Mouse (Mus musculus): ENCODE results near the gene D6Wsu163e. TPM values are rescaled to one million over a fixed set of nuclear protein-coding genes. Genes with fewer than 3 reads are reported as not detected.

Gene D6Wsu163e
- total RNA-seq, 4 experiments from 2014 or later = 20.2 to 31.5 (median 26.1) TPM

DNA sequence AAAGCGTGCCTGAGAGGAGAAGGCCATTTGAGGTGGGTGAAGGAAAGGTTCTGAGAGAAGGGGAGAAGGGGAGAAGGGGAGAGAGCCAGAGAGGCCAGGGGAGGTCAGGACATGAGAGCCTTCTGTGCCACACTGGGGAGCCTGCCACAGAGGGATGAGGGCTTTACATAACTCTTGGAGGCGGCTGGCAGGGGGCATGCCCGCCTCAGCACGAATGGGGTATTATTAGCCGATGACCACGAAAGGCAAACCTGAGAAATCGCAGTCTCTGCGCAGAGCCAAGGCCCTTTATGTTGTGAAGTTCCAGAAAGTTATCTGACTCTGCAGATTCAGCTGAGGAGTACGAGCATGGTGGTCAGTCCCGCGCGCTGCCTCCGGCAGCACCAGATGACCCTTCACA, 70.3 kb downstream of the D6Wsu163e start:
- no peak for DNase-seq

DNA sequence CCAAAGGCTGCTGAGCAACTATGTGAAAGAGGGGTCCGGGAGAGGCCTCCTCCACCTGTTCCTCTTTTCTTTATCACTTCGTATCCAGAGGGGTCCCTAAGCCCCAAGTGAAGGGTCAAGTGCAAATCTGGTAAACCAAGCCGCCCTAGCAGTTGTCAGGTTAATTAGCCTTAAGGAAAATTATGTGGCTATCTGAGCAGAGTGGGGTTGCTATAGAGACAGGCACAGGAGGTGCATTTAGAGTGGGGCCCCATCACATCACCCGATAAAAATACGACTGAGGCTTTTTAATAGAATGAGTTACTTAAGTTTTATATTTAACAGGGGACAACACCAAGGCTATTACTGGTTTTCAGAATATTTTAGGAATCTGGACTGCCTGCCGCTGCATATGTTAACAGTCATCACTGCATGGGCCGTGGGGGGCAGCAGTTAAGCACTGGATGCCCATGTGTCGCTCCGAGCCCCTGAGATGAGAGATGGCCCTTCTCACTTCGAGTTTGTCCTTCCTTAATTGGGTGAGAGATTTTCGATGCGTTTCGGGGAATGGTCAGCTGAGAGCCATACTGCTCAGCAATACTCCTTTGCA, 72.3 kb downstream of the D6Wsu163e start:
- DNase-seq = no peak

DNA sequence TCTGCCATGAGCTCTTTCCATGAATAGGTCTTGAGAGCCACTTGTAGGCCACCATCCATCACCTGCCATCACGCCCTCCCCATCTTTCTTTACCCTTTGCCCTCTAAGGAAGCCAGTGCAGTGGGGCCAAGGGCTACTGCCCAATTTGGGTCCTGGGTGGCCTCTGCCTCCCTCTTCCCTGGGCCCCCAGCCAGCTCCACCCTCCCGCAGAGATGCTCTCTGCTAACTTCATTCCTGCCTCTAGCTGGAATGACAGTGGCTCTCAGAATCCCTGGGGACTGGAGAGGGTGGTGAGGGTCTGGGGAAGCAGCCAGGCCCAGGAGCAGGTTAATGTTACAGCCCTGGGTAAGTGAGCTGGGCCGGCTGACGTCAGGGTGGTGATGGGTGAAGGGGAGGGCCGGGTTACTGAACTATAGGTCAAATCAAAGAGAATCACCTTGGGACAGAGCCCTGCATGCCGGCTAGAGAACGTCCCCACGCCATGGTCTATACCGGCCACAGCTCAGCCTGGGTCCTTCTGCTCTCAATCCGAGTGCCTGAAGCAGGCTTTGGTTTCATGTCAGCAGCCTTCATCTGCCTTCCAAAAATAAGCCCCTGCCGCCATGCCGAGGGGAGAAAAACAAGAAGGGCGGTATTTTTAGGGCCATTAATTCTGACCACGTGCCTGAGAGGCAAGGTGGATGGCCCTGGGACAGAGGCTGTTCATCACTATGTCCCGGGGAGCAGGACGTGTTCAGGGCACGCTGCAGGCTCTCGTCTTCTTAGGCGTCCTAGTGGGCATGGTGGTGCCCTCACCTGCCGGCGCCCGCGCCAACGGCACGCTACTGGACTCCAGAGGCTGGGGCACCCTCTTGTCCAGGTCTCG, 75.4 kb downstream of the D6Wsu163e start, which contains the start of gene Fgf6:
TSS of gene Fgf6 (plus strand) at position 681 of the 865 bp plus-strand sequence.
- DNase-seq = no peak

DNA sequence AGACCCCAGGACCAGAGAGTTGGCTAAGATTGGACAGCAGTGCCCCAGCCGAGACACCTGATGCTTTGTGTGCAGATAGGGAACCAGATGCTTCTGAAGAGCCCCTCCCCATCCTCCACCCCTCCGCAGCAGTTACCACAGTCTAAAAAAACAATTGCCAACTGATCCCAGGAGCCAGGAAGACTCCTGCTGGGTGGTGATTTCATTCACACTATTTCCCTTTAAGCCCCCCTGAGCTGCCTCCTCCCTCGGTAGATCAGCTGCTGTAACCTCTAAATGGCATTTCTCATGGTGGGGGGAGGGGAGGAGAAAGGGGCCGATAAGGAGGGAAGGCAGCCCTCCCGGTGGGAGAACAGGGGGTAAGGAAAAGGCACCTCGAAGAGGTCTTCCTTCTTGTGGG, 79.5 kb downstream of the D6Wsu163e start:
- DNase-seq = no peak

DNA sequence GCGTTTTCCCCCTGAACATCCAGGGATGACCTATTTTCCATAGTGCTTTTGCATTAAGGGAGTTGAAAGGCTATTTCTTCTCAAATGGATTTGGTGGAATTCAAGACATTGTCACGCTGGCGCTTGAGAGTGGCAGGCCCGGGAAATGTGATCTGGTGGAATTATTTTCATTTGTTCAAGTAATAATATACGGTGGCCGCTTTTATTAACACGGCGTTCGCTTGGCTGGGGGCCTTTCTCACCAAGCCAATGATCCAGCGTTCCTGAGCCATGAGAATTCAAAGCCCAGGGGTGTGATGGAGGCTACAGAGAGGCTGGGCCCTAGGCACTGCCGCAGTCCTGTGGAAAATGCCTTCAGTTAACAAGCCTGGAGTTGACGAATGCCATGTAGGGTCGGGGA, 80.7 kb downstream of the D6Wsu163e start:
- DNase-seq = no peak

DNA sequence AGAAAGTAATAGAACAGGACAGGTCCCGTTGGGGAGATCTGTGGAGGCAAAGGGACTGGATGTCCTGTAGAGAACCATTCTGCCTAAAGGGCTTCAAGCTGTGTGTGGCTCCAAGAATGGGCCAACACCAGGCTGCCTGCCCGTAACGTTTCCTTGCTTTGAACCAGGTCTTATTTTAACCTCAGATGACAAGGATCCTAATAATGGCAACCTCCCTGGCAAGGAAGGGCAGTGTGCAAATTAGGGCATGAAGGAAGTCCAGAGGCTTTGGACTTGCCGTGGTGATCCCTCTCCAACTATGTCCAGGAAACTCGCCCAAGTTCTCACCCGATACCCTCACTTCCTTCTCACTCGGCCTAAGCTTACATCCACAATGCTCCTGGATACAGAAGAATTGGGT, 85.1 kb downstream of the D6Wsu163e start:
- DNase-seq = no peak

Other genes starting within 250 kb of the D6Wsu163e start
- gene Kcna6, start 199.3 kb upstream of the D6Wsu163e start, total RNA-seq (2022) = 1 to 10 TPM in 2 of 4 experiments, under 1 TPM in 2; 0.59 to 1.9 (median 1.3) TPM
- gene Ndufa9, start 90.8 kb upstream of the D6Wsu163e start, total RNA-seq (2022) = 100 to 1,000 TPM; 161 to 212 (median 180) TPM
- gene Akap3, start 86.9 kb upstream of the D6Wsu163e start, total RNA-seq (2022) = not detected
- gene Dyrk4, start 18.1 kb upstream of the D6Wsu163e start, total RNA-seq (2022) = not detected
- gene Rad51ap1, start 375 bp upstream of the D6Wsu163e start, total RNA-seq (2022) = 1 to 10 TPM in 2 of 4 experiments, under 1 TPM in 2; 0.73 to 2.3 (median 1.0) TPM
- not detected for gene Fgf6, start 75.6 kb downstream of the D6Wsu163e start, total RNA-seq (2022)
- gene Fgf23, start 132.9 kb downstream of the D6Wsu163e start, total RNA-seq (2022) = not detected
- 10 to 100 TPM; 17.6 to 25.7 (median 22.0) TPM for gene Tigar, start 169.6 kb downstream of the D6Wsu163e start, total RNA-seq (2022)
- 100 to 1,000 TPM; 550 to 578 (median 567) TPM for gene Ccnd2, start 212.2 kb downstream of the D6Wsu163e start, total RNA-seq (2022)

All from adrenal gland, adult 8-10 months (tissue).